Mouse (Mus musculus) hindbrain, embryonic 11.5 days (tissue): ENCODE results near the gene Gm13288. TPM values are rescaled to one million over a fixed set of nuclear protein-coding genes. Genes with fewer than 3 reads are reported as not detected.
A peak's percentile ranks its signal among the peaks of the same experiment; 100 is the strongest.
"Not testable (repeated sequence)": the region's sequence is repeated elsewhere in the genome, so short reads cannot be mapped to it uniquely, and the experiment has no call there.

Experiments used
- ATAC-seq: fragments of 200-750 bp; cut with Nextera tagmentation; 2 replicates; pipeline ENCODE4 v1.8.0; 2017; ENCODE audit warnings: mild to moderate bottlenecking, moderate TSS enrichment, moderate library complexity; ENCODE audit not compliant: low FRiP score
- DNase-seq: peaks from one replicate; pipeline ENCODE4 v3.0.0-alpha.2; 2015; ENCODE audit warnings: low spot score
- H3K27ac ChIP-seq: fragments of 300-500 bp; sonication (generic); 2 replicates; pipeline ENCODE4 v1.5.1; 2014; ENCODE audit warnings: mild to moderate bottlenecking, low read depth, low read length
- H3K27me3 ChIP-seq: fragments of 300-500 bp; sonication (generic); 2 replicates; pipeline ENCODE4 v1.6.1; 2014; ENCODE audit warnings: mild to moderate bottlenecking, low read length, moderate library complexity, mixed read lengths; ENCODE audit not compliant: control insufficient read depth, insufficient read depth
- H3K36me3 ChIP-seq: fragments of 300-500 bp; sonication (generic); 2 replicates; pipeline ENCODE4 v1.6.1; 2014; ENCODE audit warnings: mild to moderate bottlenecking, low read length, moderate library complexity, mixed read lengths; ENCODE audit not compliant: control insufficient read depth, insufficient read depth
- H3K4me1 ChIP-seq: fragments of 300-500 bp; sonication (generic); replicated peaks from 2 replicates; pipeline ENCODE4 v1.6.1; 2014; ENCODE audit warnings: low read length, mixed read lengths; ENCODE audit not compliant: control insufficient read depth, insufficient read depth
- H3K4me2 ChIP-seq: fragments of 300-500 bp; sonication (generic); replicated peaks from 2 replicates; pipeline ENCODE4 v1.6.1; 2014; ENCODE audit warnings: mild to moderate bottlenecking, low read depth, low read length
- H3K4me3 ChIP-seq: fragments of 300-500 bp; sonication (generic); 2 replicates; pipeline ENCODE4 v1.5.1; 2014; ENCODE audit warnings: low read depth, low read length
- H3K9ac ChIP-seq: fragments of 300-500 bp; sonication (generic); 2 replicates; pipeline ENCODE4 v1.6.1; 2014; ENCODE audit warnings: low read depth, low read length
- H3K9me3 ChIP-seq: fragments of 300-500 bp; sonication (generic); 2 replicates; pipeline ENCODE4 v1.6.1; 2016; ENCODE audit warnings: low read length; ENCODE audit not compliant: control insufficient read depth
- WGBS: fragments of 180-500 bp; shearing (Covaris S2); extraction: QIAGEN DNeasy Blood & Tissue Kit; methylation state at CpG from one replicate; pipeline ENCODE4 v1.1.7; 2014; 5-methylcytosine and 5-hydroxymethylcytosine counted together
- polyA plus RNA-seq: library from polyadenylated mRNA; unstranded; fragments of >200 nt; fragmentation: Nextera tagmentation; extraction: Ambion mirVana; gene quantifications from 2 replicates; pipeline ENCODE4 v1.2.1, GENCODE M21; 2014

Gm13288 gene
- polyA plus RNA-seq, 1 experiment from 2014 or later, result not detected

GRCm38 (mm10) chr4:88763384-88764018 lies 41.8 kb upstream of the Gm13288 start:
- peak; percentile 56 for DNase-seq
- not testable (repeated sequence) for H3K27me3 ChIP-seq, H3K36me3 ChIP-seq, H3K4me1 ChIP-seq, H3K27ac ChIP-seq, H3K9me3 ChIP-seq, ATAC-seq, H3K9ac ChIP-seq
- 4% methylated on average over 23 of the region's 42 CpGs for WGBS
- H3K4me2 ChIP-seq, result peak overlapping the region; percentile 39
- H3K4me3 ChIP-seq, result peak overlapping the region; percentile 18; the same call in 1 of the 2 replicates

DNA sequence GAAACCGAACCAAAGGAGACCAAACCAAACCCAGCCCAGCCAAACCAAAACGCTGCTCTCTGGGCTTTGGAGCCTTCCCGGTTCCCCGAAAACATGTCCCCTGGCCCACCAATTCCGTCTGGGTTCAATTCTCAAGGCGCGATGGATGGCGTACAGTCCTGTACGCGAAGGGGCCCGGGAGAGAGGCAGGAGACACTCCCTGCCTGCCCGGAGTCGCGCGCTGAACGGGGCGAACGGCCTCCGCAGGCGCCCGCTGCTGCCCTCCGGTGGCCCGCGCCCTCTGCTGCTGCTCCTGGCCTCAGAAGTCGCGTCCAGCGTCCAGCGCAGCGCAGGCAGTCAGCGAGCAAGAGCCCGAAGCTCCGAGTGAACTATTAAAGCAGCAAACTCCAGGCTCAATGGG lies 31.8 kb upstream of the Gm13288 start, which contains the start of gene Gm13290:
Gm13290 (plus strand) TSS at position 301 of the 400 bp plus-strand sequence.
- WGBS, result no CpG with 5 or more reads among the region's 32 CpGs
- H3K27ac ChIP-seq, H3K36me3 ChIP-seq, ATAC-seq, H3K4me3 ChIP-seq, H3K9ac ChIP-seq, H3K9me3 ChIP-seq, DNase-seq, H3K4me2 ChIP-seq, H3K4me1 ChIP-seq, H3K27me3 ChIP-seq: not testable (repeated sequence)

DNA sequence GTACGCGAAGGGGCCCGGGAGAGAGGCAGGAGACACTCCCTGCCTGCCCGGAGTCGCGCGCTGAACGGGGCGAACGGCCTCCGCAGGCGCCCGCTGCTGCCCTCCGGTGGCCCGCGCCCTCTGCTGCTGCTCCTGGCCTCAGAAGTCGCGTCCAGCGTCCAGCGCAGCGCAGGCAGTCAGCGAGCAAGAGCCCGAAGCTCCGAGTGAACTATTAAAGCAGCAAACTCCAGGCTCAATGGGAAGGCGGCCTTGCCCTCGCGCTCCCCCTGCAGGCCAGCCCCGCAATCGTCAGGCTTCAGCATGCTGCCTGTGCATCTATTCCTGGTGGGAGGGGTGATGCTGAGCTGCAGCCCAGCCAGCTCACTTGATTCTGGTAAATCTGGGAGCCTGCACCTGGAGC lies 28.7 kb upstream of the Gm13288 start, which contains the start of gene Gm13289:
Gm13289 (plus strand) TSS at position 301 of the 400 bp plus-strand sequence.
- not testable (repeated sequence) for H3K9ac ChIP-seq, ATAC-seq, H3K36me3 ChIP-seq, H3K27me3 ChIP-seq, H3K27ac ChIP-seq, H3K4me1 ChIP-seq, H3K4me3 ChIP-seq, H3K4me2 ChIP-seq, H3K9me3 ChIP-seq, DNase-seq
- WGBS, result no CpG with 5 or more reads among the region's 29 CpGs

DNA sequence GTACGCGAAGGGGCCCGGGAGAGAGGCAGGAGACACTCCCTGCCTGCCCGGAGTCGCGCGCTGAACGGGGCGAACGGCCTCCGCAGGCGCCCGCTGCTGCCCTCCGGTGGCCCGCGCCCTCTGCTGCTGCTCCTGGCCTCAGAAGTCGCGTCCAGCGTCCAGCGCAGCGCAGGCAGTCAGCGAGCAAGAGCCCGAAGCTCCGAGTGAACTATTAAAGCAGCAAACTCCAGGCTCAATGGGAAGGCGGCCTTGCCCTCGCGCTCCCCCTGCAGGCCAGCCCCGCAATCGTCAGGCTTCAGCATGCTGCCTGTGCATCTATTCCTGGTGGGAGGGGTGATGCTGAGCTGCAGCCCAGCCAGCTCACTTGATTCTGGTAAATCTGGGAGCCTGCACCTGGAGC lies 25.8 kb upstream of the Gm13288 start, which contains the start of gene Gm13272:
Gm13272 (plus strand) TSS at position 301 of the 400 bp plus-strand sequence.
- H3K4me2 ChIP-seq, DNase-seq, H3K27ac ChIP-seq, H3K4me3 ChIP-seq, ATAC-seq, H3K4me1 ChIP-seq, H3K36me3 ChIP-seq, H3K9me3 ChIP-seq, H3K9ac ChIP-seq, H3K27me3 ChIP-seq: not testable (repeated sequence)
- no CpG with 5 or more reads among the region's 29 CpGs for WGBS

GRCm38 (mm10) chr4:88780320-88780719 lies 25.0 kb upstream of the Gm13288 start:
- 39% methylated on average over 15 of the region's 18 CpGs for WGBS
- not testable (repeated sequence) for H3K4me1 ChIP-seq, ATAC-seq

GRCm38 (mm10) chr4:88781831-88782230 lies 23.5 kb upstream of the Gm13288 start, which contains the start of gene Ifnz:
Ifnz (plus strand) TSS chr4:88782131.
- H3K4me3 ChIP-seq, result not testable (repeated sequence)
- 28% methylated on average over 4 of the region's 7 CpGs for WGBS

More at GRCm38 (mm10) chr4:88780320-88780719, 25.0 kb upstream of the Gm13288 start:
- H3K27me3 ChIP-seq, H3K9me3 ChIP-seq, H3K4me2 ChIP-seq, DNase-seq, H3K9ac ChIP-seq, H3K27ac ChIP-seq, H3K36me3 ChIP-seq, H3K4me3 ChIP-seq: not testable (repeated sequence)

DNA sequence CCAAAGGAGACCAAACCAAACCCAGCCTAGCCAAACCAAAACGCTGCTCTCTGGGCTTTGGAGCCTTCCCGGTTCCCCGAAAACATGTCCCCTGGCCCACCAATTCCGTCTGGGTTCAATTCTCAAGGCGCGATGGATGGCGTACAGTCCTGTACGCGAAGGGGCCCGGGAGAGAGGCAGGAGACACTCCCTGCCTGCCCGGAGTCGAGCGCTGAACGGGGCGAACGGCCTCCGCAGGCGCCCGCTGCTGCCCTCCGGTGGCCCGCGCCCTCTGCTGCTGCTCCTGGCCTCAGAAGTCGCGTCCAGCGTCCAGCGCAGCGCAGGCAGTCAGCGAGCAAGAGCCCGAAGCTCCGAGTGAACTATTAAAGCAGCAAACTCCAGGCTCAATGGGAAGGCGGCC lies 23.0 kb upstream of the Gm13288 start:
- H3K4me1 ChIP-seq, ATAC-seq, H3K9me3 ChIP-seq, H3K27ac ChIP-seq, H3K4me3 ChIP-seq, H3K27me3 ChIP-seq, H3K9ac ChIP-seq, DNase-seq, H3K36me3 ChIP-seq: not testable (repeated sequence)
- 0% methylated on average over 3 of the region's 31 CpGs for WGBS
- H3K4me2 ChIP-seq, result peak overlapping the region; percentile 28; the same call in 1 of the 2 replicates

More at GRCm38 (mm10) chr4:88781831-88782230, 23.5 kb upstream of the Gm13288 start, which contains the start of gene Ifnz:
- H3K9ac ChIP-seq, H3K27ac ChIP-seq, DNase-seq, H3K4me1 ChIP-seq, H3K9me3 ChIP-seq, H3K27me3 ChIP-seq, ATAC-seq, H3K36me3 ChIP-seq: not testable (repeated sequence)
- H3K4me2 ChIP-seq, result peak within 1 kb of the TSS; percentile 28; the same call in 1 of the 2 replicates

DNA sequence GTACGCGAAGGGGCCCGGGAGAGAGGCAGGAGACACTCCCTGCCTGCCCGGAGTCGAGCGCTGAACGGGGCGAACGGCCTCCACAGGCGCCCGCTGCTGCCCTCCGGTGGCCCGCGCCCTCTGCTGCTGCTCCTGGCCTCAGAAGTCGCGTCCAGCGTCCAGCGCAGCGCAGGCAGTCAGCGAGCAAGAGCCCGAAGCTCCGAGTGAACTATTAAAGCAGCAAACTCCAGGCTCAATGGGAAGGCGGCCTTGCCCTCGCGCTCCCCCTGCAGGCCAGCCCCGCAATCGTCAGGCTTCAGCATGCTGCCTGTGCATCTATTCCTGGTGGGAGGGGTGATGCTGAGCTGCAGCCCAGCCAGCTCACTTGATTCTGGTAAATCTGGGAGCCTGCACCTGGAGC lies 19.9 kb upstream of the Gm13288 start, which contains the start of gene Gm13276:
Gm13276 (plus strand) TSS at position 301 of the 400 bp plus-strand sequence.
- not testable (repeated sequence) for ATAC-seq, H3K4me3 ChIP-seq, H3K4me1 ChIP-seq, H3K4me2 ChIP-seq, H3K36me3 ChIP-seq, H3K9me3 ChIP-seq, H3K27ac ChIP-seq, H3K27me3 ChIP-seq, H3K9ac ChIP-seq, DNase-seq
- no CpG with 5 or more reads among the region's 27 CpGs for WGBS

- not testable (repeated sequence) for H3K4me2 ChIP-seq, DNase-seq, H3K4me3 ChIP-seq, H3K9ac ChIP-seq, H3K9me3 ChIP-seq, H3K36me3 ChIP-seq, ATAC-seq, H3K4me1 ChIP-seq, H3K27me3 ChIP-seq, H3K27ac ChIP-seq
- WGBS, result 0% methylated on average over 1 of the region's 28 CpGs
Measured at GRCm38 (mm10) chr4:88788402-88788801, 16.9 kb upstream of the Gm13288 start, which contains the start of gene Gm13277. Gm13277 (plus strand) TSS chr4:88788632.
